Mouse (Mus musculus) urinary bladder, postnatal 25 days (tissue): ENCODE data around the gene Zdhhc3.

Experiments
- DNase-seq: peaks from one replicate; pipeline ENCODE4 v3.0.0; 2022; ENCODE audit warnings: low spot score

Zdhhc3 gene

GRCm38 (mm10) chr9:123115566-123115965, 2.6 kb upstream of the Zdhhc3 start:
- DNase-seq: no peak

GRCm38 (mm10) chr9:123113931-123114330, 926 bp upstream of the Zdhhc3 start:
- DNase-seq: no peak

- no peak for DNase-seq
Measured at GRCm38 (mm10) chr9:123111751-123112221, 1.2 kb downstream of the Zdhhc3 start.

- no peak for DNase-seq
Measured at GRCm38 (mm10) chr9:123109188-123109587, 3.8 kb downstream of the Zdhhc3 start.

GRCm38 (mm10) chr9:123107186-123107585, 5.8 kb downstream of the Zdhhc3 start:
- DNase-seq: no peak

GRCm38 (mm10) chr9:123104362-123104761, 8.6 kb downstream of the Zdhhc3 start:
- no peak for DNase-seq

GRCm38 (mm10) chr9:123103425-123103824, 9.6 kb downstream of the Zdhhc3 start:
- no peak for DNase-seq

GRCm38 (mm10) chr9:123099631-123100455, 13.2 kb downstream of the Zdhhc3 start:
- DNase-seq: no peak

- DNase-seq: no peak
Measured at GRCm38 (mm10) chr9:123090844-123091243, 22.2 kb downstream of the Zdhhc3 start.

- no peak for DNase-seq
Measured at GRCm38 (mm10) chr9:123087558-123087957, 25.4 kb downstream of the Zdhhc3 start.

- DNase-seq: no peak
Measured at GRCm38 (mm10) chr9:123085373-123085772, 27.6 kb downstream of the Zdhhc3 start.

- no peak for DNase-seq
Measured at GRCm38 (mm10) chr9:123080796-123081195, 32.2 kb downstream of the Zdhhc3 start.

- DNase-seq: no peak
Measured at GRCm38 (mm10) chr9:123080355-123080754, 32.6 kb downstream of the Zdhhc3 start.

GRCm38 (mm10) chr9:123079149-123079548, 33.9 kb downstream of the Zdhhc3 start:
- DNase-seq: no peak

GRCm38 (mm10) chr9:123060172-123060571, 52.8 kb downstream of the Zdhhc3 start:
- DNase-seq: no peak

- no peak for DNase-seq
Measured at GRCm38 (mm10) chr9:123058724-123059292, 54.2 kb downstream of the Zdhhc3 start.

- DNase-seq: no peak
Measured at GRCm38 (mm10) chr9:123047665-123048064, 65.3 kb downstream of the Zdhhc3 start.

- DNase-seq: no peak
Measured at GRCm38 (mm10) chr9:123034426-123034825, 78.6 kb downstream of the Zdhhc3 start, which contains the start of gene Tgm4. Tgm4 (plus strand) TSS chr9:123034726.

- DNase-seq: no peak
Measured at GRCm38 (mm10) chr9:123031496-123032246, 81.3 kb downstream of the Zdhhc3 start.

GRCm38 (mm10) chr9:123024201-123024600, 88.8 kb downstream of the Zdhhc3 start:
- no peak for DNase-seq

- DNase-seq: no peak
Measured at GRCm38 (mm10) chr9:123021636-123022379, 91.2 kb downstream of the Zdhhc3 start.
